Comparison of ENCODE assay signal across 1 mouse cellular context in genomic region chr9:96630571-96631388, GRCm38 (mm10).
TF ChIP-seq lines count a peak whose summit lies in the region.

No protein-coding gene starts in this region.

TF ChIP-seq in CH12.LX, 34 proteins besides CTCF, POLR2A, EP300 and RAD21 (continued from another document):
- TF ChIP-seq POLR2AphosphoS2 (IDR thresholded peaks at IDR 0.05; ENCODE audit: low read depth, low read length) (no peak), NELFE (IDR thresholded peaks at IDR 0.05; ENCODE audit: low read depth, low read length) (no peak), UBTF (IDR thresholded peaks at IDR 0.05; ENCODE audit: low read depth, low read length) (no peak), E2F4 (IDR thresholded peaks at IDR 0.05; ENCODE audit: insufficient replicate concordance, low read depth, low read length) (no peak), SIN3A (IDR thresholded peaks at IDR 0.05; ENCODE audit: low read length) (peak; percentile 78), HCFC1 (IDR thresholded peaks at IDR 0.05; ENCODE audit: low read depth, low read length) (no peak), BHLHE40 (IDR thresholded peaks at IDR 0.05; ENCODE audit: low read depth, low read length) (peak; percentile 41; the same call in 1 of the 2 replicates), CHD2 (IDR thresholded peaks at IDR 0.05; ENCODE audit: low read length) (no peak), TCF12 (IDR thresholded peaks at IDR 0.05; ENCODE audit: low read depth, low read length) (peak; percentile 30; the same call in 1 of the 2 replicates), RCOR1 (conservative IDR thresholded peaks at IDR 0.05; ENCODE audit: low read depth, low read length) (no peak), NRF1 (IDR thresholded peaks at IDR 0.05; ENCODE audit: low read depth, low read length) (no peak)
